Mouse (Mus musculus): ENCODE results near the gene Fbxl7.

DNA sequence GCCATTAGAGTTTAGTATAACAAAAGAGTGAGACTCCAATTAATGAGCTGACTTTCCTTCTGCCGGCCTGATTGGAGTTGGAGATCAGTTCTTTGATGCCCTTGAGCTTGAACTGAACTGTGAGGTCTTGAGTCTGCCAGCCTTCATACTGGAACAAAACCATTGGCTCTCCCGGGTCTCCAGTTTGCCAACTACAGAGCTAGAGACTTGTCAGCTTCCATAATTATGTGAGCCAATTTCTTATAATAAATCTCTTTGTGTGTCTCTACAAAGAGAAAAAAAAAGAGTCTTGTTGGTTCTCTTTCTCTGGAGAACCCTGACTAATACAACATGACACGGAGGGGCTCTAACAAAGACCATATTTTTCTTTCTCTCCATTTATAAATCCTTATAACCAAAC, 58.2 kb downstream of the Fbxl7 start:
- TF ChIP-seq CTCF (IDR thresholded peaks at IDR 0.05; ENCODE audit: control insufficient read depth, insufficient read depth, insufficient read length), result no peak
- no peak for TF ChIP-seq MAX (IDR thresholded peaks at IDR 0.05)
- no peak for TF ChIP-seq USF1 (IDR thresholded peaks at IDR 0.05; ENCODE audit: low read depth)
- no peak for TF ChIP-seq FOSL1 (IDR thresholded peaks at IDR 0.05; ENCODE audit: insufficient read depth, low read length, poor library complexity, severe bottlenecking)
- no peak for TF ChIP-seq CEBPB (IDR thresholded peaks at IDR 0.05; ENCODE audit: low read depth)
